Mouse (Mus musculus) forelimb bud, embryonic 11.5 days (tissue): ENCODE measurements at regions not wholly inside any gene's neighbourhood (a gene's known extent, or its start where the extent isn't known, plus 50 kb on each side); places are given as distances from the start of the nearest gene placed in this dataset.
A peak's percentile ranks its signal among the peaks of the same experiment; 100 is the strongest.

Experiments
- DNase-seq: peaks from one replicate; pipeline ENCODE4 v3.0.0-alpha.2; 2012; ENCODE audit warnings: low read depth, low spot score

GRCm38 (mm10) chrX:61652377-61652776 is 56.9 kb upstream of the Ldoc1 start:
- no peak for DNase-seq

GRCm38 (mm10) chrX:61653077-61653476 is 56.2 kb upstream of the Ldoc1 start:
- peak; percentile 1 for DNase-seq
